Mouse (Mus musculus): ENCODE data around the gene Gm10300. TPM values are rescaled to one million over a fixed set of nuclear protein-coding genes. Genes with fewer than 3 reads are reported as not detected.

Gene Gm10300
- polyA plus RNA-seq, 1 experiment from 2014 or later: not detected

- no peak overlapping the region for H3K9ac ChIP-seq (ENCODE audit: low read depth, low read length)
- no peak for ATAC-seq
- H3K4me3 ChIP-seq (ENCODE audit: low read length): no peak overlapping the region
- no peaks in the 10 kb centered on the region for H3K27me3 ChIP-seq (replicated peaks; ENCODE audit: control insufficient read depth, insufficient read depth, low read length)
- H3K4me2 ChIP-seq (ENCODE audit: low read length): no peak overlapping the region
- no peaks in the 10 kb centered on the region for H3K36me3 ChIP-seq (ENCODE audit: control insufficient read depth, insufficient read depth, low read length)
- H3K27ac ChIP-seq (ENCODE audit: low read depth, low read length): no peak overlapping the region
- H3K9me3 ChIP-seq (ENCODE audit: control insufficient read depth, low read length): no peaks in the 10 kb centered on the region
- no peaks in the 10 kb centered on the region; the same call in 1 of the 2 replicates for H3K4me1 ChIP-seq (ENCODE audit: control insufficient read depth, insufficient read depth, low read depth, low read length)
- 93% methylated on average over 5 of the region's 5 CpGs for WGBS
These were observed 9.9 kb upstream of the Gm10300 start for GRCm38 (mm10) chr4:132064550-132064949.

GRCm38 (mm10) chr4:132065578-132065977 lies 8.9 kb upstream of the Gm10300 start:
- Histone ChIP-seq H3K9me3 (ENCODE audit: control insufficient read depth, low read length) (no peaks in the 10 kb centered on the region), H3K27me3 (replicated peaks; ENCODE audit: control insufficient read depth, insufficient read depth, low read length) (no peaks in the 10 kb centered on the region), H3K4me1 (ENCODE audit: control insufficient read depth, insufficient read depth, low read depth, low read length) (no peaks in the 10 kb centered on the region; the same call in 1 of the 2 replicates), H3K4me3 (ENCODE audit: low read length) (no peak overlapping the region), H3K9ac (ENCODE audit: low read depth, low read length) (no peak overlapping the region), H3K4me2 (ENCODE audit: low read length) (no peak overlapping the region), H3K27ac (ENCODE audit: low read depth, low read length) (no peak overlapping the region), H3K36me3 (ENCODE audit: control insufficient read depth, insufficient read depth, low read length) (no peaks in the 10 kb centered on the region)
- no peak for ATAC-seq
- 55% methylated on average over 3 of the region's 3 CpGs for WGBS

GRCm38 (mm10) chr4:132066101-132066773 lies 8.3 kb upstream of the Gm10300 start:
- Histone ChIP-seq H3K4me1 (ENCODE audit: control insufficient read depth, insufficient read depth, low read depth, low read length) (no peaks in the 10 kb centered on the region; the same call in 1 of the 2 replicates), H3K27ac (ENCODE audit: low read depth, low read length) (no peak overlapping the region), H3K9me3 (ENCODE audit: control insufficient read depth, low read length) (no peaks in the 10 kb centered on the region), H3K4me3 (ENCODE audit: low read length) (no peak overlapping the region), H3K36me3 (ENCODE audit: control insufficient read depth, insufficient read depth, low read length) (no peaks in the 10 kb centered on the region), H3K4me2 (ENCODE audit: low read length) (no peak overlapping the region), H3K9ac (ENCODE audit: low read depth, low read length) (no peak overlapping the region), H3K27me3 (replicated peaks; ENCODE audit: control insufficient read depth, insufficient read depth, low read length) (no peaks in the 10 kb centered on the region)
- 55% methylated on average over 10 of the region's 10 CpGs for WGBS
- no peak for ATAC-seq

GRCm38 (mm10) chr4:132067112-132067937 lies 7.2 kb upstream of the Gm10300 start:
- no peak overlapping the region for H3K4me3 ChIP-seq (ENCODE audit: low read length)
- no peaks in the 10 kb centered on the region for H3K27me3 ChIP-seq (replicated peaks; ENCODE audit: control insufficient read depth, insufficient read depth, low read length)
- H3K9me3 ChIP-seq (ENCODE audit: control insufficient read depth, low read length): no peaks in the 10 kb centered on the region
- no peaks in the 10 kb centered on the region; the same call in 1 of the 2 replicates for H3K4me1 ChIP-seq (ENCODE audit: control insufficient read depth, insufficient read depth, low read depth, low read length)
- H3K27ac ChIP-seq (ENCODE audit: low read depth, low read length): no peak overlapping the region
- ATAC-seq: no peak
- no peak overlapping the region for H3K4me2 ChIP-seq (ENCODE audit: low read length)
- WGBS: 85% methylated on average over 14 of the region's 14 CpGs
- no peak overlapping the region for H3K9ac ChIP-seq (ENCODE audit: low read depth, low read length)
- no peaks in the 10 kb centered on the region for H3K36me3 ChIP-seq (ENCODE audit: control insufficient read depth, insufficient read depth, low read length)

GRCm38 (mm10) chr4:132067938-132068235 lies 6.6 kb upstream of the Gm10300 start:
- no peak overlapping the region for H3K4me2 ChIP-seq (ENCODE audit: low read length)
- no peak overlapping the region for H3K4me3 ChIP-seq (ENCODE audit: low read length)
- no peaks in the 10 kb centered on the region for H3K9me3 ChIP-seq (ENCODE audit: control insufficient read depth, low read length)
- H3K36me3 ChIP-seq (ENCODE audit: control insufficient read depth, insufficient read depth, low read length): no peaks in the 10 kb centered on the region
- no peaks in the 10 kb centered on the region for H3K27me3 ChIP-seq (replicated peaks; ENCODE audit: control insufficient read depth, insufficient read depth, low read length)
- H3K9ac ChIP-seq (ENCODE audit: low read depth, low read length): no peak overlapping the region
- H3K4me1 ChIP-seq (ENCODE audit: control insufficient read depth, insufficient read depth, low read depth, low read length): no peaks in the 10 kb centered on the region; the same call in 1 of the 2 replicates
- no peak for ATAC-seq
- no peak overlapping the region for H3K27ac ChIP-seq (ENCODE audit: low read depth, low read length)
- 69% methylated on average over 2 of the region's 2 CpGs for WGBS

- H3K27me3 ChIP-seq (replicated peaks; ENCODE audit: control insufficient read depth, insufficient read depth, low read length): no peaks in the 10 kb centered on the region; the same call in 1 of the 2 replicates
- no peak overlapping the region for H3K9ac ChIP-seq (ENCODE audit: low read depth, low read length)
- no peak overlapping the region for H3K4me3 ChIP-seq (ENCODE audit: low read length)
- H3K4me2 ChIP-seq (ENCODE audit: low read length): no peak overlapping the region
- H3K4me1 ChIP-seq (ENCODE audit: control insufficient read depth, insufficient read depth, low read depth, low read length): peaks cover 12% of the 10 kb centered on the region
- H3K9me3 ChIP-seq (ENCODE audit: control insufficient read depth, low read length): no peaks in the 10 kb centered on the region
- no peak overlapping the region for H3K27ac ChIP-seq (ENCODE audit: low read depth, low read length)
- no peak for ATAC-seq
- H3K36me3 ChIP-seq (ENCODE audit: control insufficient read depth, insufficient read depth, low read length): no peaks in the 10 kb centered on the region
- 91% methylated on average over 2 of the region's 2 CpGs for WGBS
These were observed 2.8 kb upstream of the Gm10300 start for GRCm38 (mm10) chr4:132071674-132072073.

GRCm38 (mm10) chr4:132072156-132072555 lies 2.3 kb upstream of the Gm10300 start:
- Histone ChIP-seq H3K27me3 (replicated peaks; ENCODE audit: control insufficient read depth, insufficient read depth, low read length) (no peaks in the 10 kb centered on the region; the same call in 1 of the 2 replicates), H3K4me1 (ENCODE audit: control insufficient read depth, insufficient read depth, low read depth, low read length) (peaks cover 12% of the 10 kb centered on the region), H3K36me3 (ENCODE audit: control insufficient read depth, insufficient read depth, low read length) (no peaks in the 10 kb centered on the region), H3K9me3 (ENCODE audit: control insufficient read depth, low read length) (no peaks in the 10 kb centered on the region), H3K4me3 (ENCODE audit: low read length) (no peak overlapping the region), H3K27ac (ENCODE audit: low read depth, low read length) (no peak overlapping the region), H3K9ac (ENCODE audit: low read depth, low read length) (no peak overlapping the region), H3K4me2 (ENCODE audit: low read length) (no peak overlapping the region)
- no peak for ATAC-seq
- 66% methylated on average over 3 of the region's 3 CpGs for WGBS

GRCm38 (mm10) chr4:132072946-132073345 lies 1.6 kb upstream of the Gm10300 start:
- no peak for ATAC-seq
- peaks cover 12% of the 10 kb centered on the region for H3K4me1 ChIP-seq (ENCODE audit: control insufficient read depth, insufficient read depth, low read depth, low read length)
- no peaks in the 10 kb centered on the region for H3K9me3 ChIP-seq (ENCODE audit: control insufficient read depth, low read length)
- no peak overlapping the region for H3K9ac ChIP-seq (ENCODE audit: low read depth, low read length)
- no peak overlapping the region for H3K27ac ChIP-seq (ENCODE audit: low read depth, low read length)
- no peak overlapping the region for H3K4me3 ChIP-seq (ENCODE audit: low read length)
- no peaks in the 10 kb centered on the region for H3K36me3 ChIP-seq (ENCODE audit: control insufficient read depth, insufficient read depth, low read length)
- no peak overlapping the region for H3K4me2 ChIP-seq (ENCODE audit: low read length)
- no peaks in the 10 kb centered on the region; the same call in 1 of the 2 replicates for H3K27me3 ChIP-seq (replicated peaks; ENCODE audit: control insufficient read depth, insufficient read depth, low read length)
- WGBS: 65% methylated on average over 6 of the region's 6 CpGs

All from hindbrain, embryonic 16.5 days (tissue).